Mouse (Mus musculus) bone marrow macrophage, adult 2 months (primary cell): ENCODE measurements around the gene Nbas.

ENCODE experiments used
- CTCF ChIP-seq: IDR thresholded peaks from 2 replicates; pipeline ENCODE4 v1.5.1; 2012; ENCODE audit warnings: low read depth, mild to moderate bottlenecking, low read length, moderate library complexity
- POLR2A ChIP-seq: IDR thresholded peaks from 2 replicates; pipeline ENCODE4 v1.6.1; 2012; ENCODE audit warnings: mild to moderate bottlenecking, low read depth, low read length, borderline replicate concordance

DNA sequence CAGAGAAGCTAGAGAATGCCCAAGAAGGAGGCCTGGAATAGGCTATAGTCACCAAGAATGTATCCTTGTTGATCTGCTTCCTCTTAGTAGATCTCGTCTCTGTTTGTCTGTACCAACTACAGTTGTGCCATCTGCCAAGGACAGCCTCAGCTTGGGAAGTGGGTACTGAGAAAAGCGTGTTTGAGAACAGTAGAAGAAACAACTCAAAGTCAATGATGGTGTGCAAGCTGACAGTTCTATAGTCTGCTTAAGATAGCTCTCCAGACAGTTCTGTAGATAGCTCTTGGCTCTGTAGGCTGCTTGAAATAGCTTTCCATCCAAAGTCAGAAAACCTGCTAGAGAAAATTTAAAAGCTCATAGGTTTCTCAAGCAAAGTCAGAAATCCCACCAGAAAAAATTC lies 149.7 kb downstream of the Nbas start:
- TF ChIP-seq POLR2A, result no peak
- no peak for TF ChIP-seq CTCF
